Mouse (Mus musculus) forebrain, embryonic 13.5 days (tissue): ENCODE data around the gene Lrrc8d. TPM values are rescaled to one million over a fixed set of nuclear protein-coding genes. Genes with fewer than 3 reads are reported as not detected.

Experiments used
- ATAC-seq: fragments of 200-750 bp; cut with Nextera tagmentation; 2 replicates; pipeline ENCODE4 v1.8.0; 2017
- H3K27ac ChIP-seq: fragments of 300-500 bp; sonication (generic); 2 replicates; pipeline ENCODE4 v1.5.1; 2015; ENCODE audit warnings: inconsistent platforms, mild to moderate bottlenecking, moderate library complexity
- H3K27me3 ChIP-seq: fragments of 300-500 bp; sonication (generic); 2 replicates; pipeline ENCODE4 v1.6.1; 2015; ENCODE audit warnings: mild to moderate bottlenecking, inconsistent platforms
- H3K36me3 ChIP-seq: fragments of 300-500 bp; sonication (generic); 2 replicates; pipeline ENCODE4 v1.6.1; 2015; ENCODE audit warnings: mild to moderate bottlenecking, inconsistent platforms; ENCODE audit not compliant: poor library complexity, severe bottlenecking
- H3K4me1 ChIP-seq: fragments of 300-500 bp; sonication (generic); 2 replicates; pipeline ENCODE4 v1.6.1; 2015; ENCODE audit warnings: inconsistent platforms
- H3K4me2 ChIP-seq: fragments of 300-500 bp; sonication (generic); 2 replicates; pipeline ENCODE4 v1.6.1; 2015; ENCODE audit warnings: inconsistent platforms, mild to moderate bottlenecking, moderate library complexity
- H3K4me3 ChIP-seq: fragments of 300-500 bp; sonication (generic); 2 replicates; pipeline ENCODE4 v1.5.1; 2015; ENCODE audit warnings: mild to moderate bottlenecking, inconsistent platforms
- H3K9ac ChIP-seq: fragments of 300-500 bp; sonication (generic); 2 replicates; pipeline ENCODE4 v1.6.1; 2015; ENCODE audit warnings: mild to moderate bottlenecking, inconsistent platforms
- H3K9me3 ChIP-seq: fragments of 300-500 bp; sonication (generic); replicated peaks from 2 replicates; pipeline ENCODE4 v1.6.1; 2016; ENCODE audit warnings: inconsistent platforms
- WGBS: fragments of 180-500 bp; shearing (Covaris S2); methylation state at CpG from one replicate; pipeline ENCODE4 v1.1.7; 2015; 5-methylcytosine and 5-hydroxymethylcytosine counted together
- polyA plus RNA-seq: library from polyadenylated mRNA; unstranded; fragments of >200 nt; fragmentation: Nextera tagmentation; extraction: Ambion mirVana; gene quantifications from 2 replicates; pipeline ENCODE4 v1.2.1, GENCODE M21; 2015

Gene Lrrc8d
- polyA plus RNA-seq, 1 experiment from 2014 or later, result 27.2 TPM

- ATAC-seq, result no peak
- H3K27ac ChIP-seq, result no peak overlapping the region
- 94% methylated on average over 11 of the region's 11 CpGs for WGBS
- no peaks in the 10 kb centered on the region for H3K36me3 ChIP-seq
- H3K27me3 ChIP-seq, result peaks cover 7% of the 10 kb centered on the region; the same call in 1 of the 2 replicates
- H3K9ac ChIP-seq, result no peak overlapping the region
- no peaks in the 10 kb centered on the region for H3K9me3 ChIP-seq
- no peak overlapping the region for H3K4me2 ChIP-seq
- no peak overlapping the region for H3K4me3 ChIP-seq
- H3K4me1 ChIP-seq, result peaks cover 25% of the 10 kb centered on the region
Observed at GRCm38 (mm10) chr5:105874476-105874875, 174.7 kb downstream of the Lrrc8d start.

GRCm38 (mm10) chr5:105876068-105876924 is 176.5 kb downstream of the Lrrc8d start, which contains the start of gene Zfp326:
Gene Zfp326, plus strand, starts transcription at chr5:105876565.
- WGBS, result under 1% methylated on average over 73 of the region's 83 CpGs
- Histone ChIP-seq H3K4me3 (peak within 1 kb of the TSS; percentile 99), H3K4me1 (peaks cover 35% of the 10 kb centered on the region), H3K27me3 (peaks cover 7% of the 10 kb centered on the region; the same call in 1 of the 2 replicates), H3K9me3 (no peaks in the 10 kb centered on the region), H3K36me3 (peaks cover 6% of the 10 kb centered on the region; the same call in 1 of the 2 replicates), H3K9ac (peak within 1 kb of the TSS; percentile 99), H3K27ac (peak within 1 kb of the TSS; percentile 89), H3K4me2 (peak within 1 kb of the TSS; percentile 81)
- ATAC-seq, result peak; percentile 96

GRCm38 (mm10) chr5:105876925-105877774 is 177.4 kb downstream of the Lrrc8d start:
- H3K9me3 ChIP-seq, result no peaks in the 10 kb centered on the region
- peak overlapping the region; percentile 99 for H3K4me3 ChIP-seq
- peak overlapping the region; percentile 99 for H3K9ac ChIP-seq
- ATAC-seq, result peak; percentile 46
- under 1% methylated on average over 46 of the region's 46 CpGs for WGBS
- peak overlapping the region; percentile 89 for H3K27ac ChIP-seq
- H3K27me3 ChIP-seq, result peaks cover 7% of the 10 kb centered on the region; the same call in 1 of the 2 replicates
- peaks cover 12% of the 10 kb centered on the region; the same call in 1 of the 2 replicates for H3K36me3 ChIP-seq
- peaks cover 40% of the 10 kb centered on the region for H3K4me1 ChIP-seq
- H3K4me2 ChIP-seq, result peak overlapping the region; percentile 81

Other genes with a start within 250 kb of the Lrrc8d start
- gene Lrrc8c, start 180.6 kb upstream of the Lrrc8d start, polyA plus RNA-seq, result 9.4 and 9.5 TPM in 2 replicates
- 68.0 and 69.9 TPM in 2 replicates for gene Zfp326, start 176.6 kb downstream of the Lrrc8d start, polyA plus RNA-seq